Mouse (Mus musculus) cerebellum, adult 8-10 months (tissue): Measurements from ENCODE around the gene Fam129b.

Experiments
- DNase-seq: peaks from one replicate; pipeline ENCODE4 v3.0.0; 2022

The Fam129b gene

GRCm38 (mm10) chr2:32860799-32861198 is 15.1 kb upstream of the Fam129b start:
- no peak for DNase-seq

DNA sequence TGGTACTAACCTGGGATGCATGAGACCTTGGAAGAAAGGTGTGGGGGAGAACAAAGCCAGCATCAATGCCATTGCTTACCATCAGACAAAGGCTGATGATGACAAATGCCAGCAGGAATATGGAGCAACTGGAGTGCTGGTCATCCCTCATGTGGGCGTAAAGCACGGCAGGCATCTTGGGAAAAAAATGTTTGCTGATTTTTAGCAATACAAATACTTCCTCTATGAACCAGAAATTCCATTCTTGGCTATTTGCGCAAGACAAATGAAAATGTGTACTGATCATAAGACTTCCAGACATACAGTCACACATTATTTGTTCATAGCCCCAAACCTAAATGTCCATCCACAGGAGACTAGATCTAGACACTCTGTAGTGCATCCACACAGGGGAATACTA is 12.6 kb upstream of the Fam129b start:
- DNase-seq, result no peak

- no peak for DNase-seq
Observed at GRCm38 (mm10) chr2:32864755-32865154, 11.2 kb upstream of the Fam129b start.

- DNase-seq, result no peak
Observed at GRCm38 (mm10) chr2:32867354-32867753, 8.6 kb upstream of the Fam129b start.

DNA sequence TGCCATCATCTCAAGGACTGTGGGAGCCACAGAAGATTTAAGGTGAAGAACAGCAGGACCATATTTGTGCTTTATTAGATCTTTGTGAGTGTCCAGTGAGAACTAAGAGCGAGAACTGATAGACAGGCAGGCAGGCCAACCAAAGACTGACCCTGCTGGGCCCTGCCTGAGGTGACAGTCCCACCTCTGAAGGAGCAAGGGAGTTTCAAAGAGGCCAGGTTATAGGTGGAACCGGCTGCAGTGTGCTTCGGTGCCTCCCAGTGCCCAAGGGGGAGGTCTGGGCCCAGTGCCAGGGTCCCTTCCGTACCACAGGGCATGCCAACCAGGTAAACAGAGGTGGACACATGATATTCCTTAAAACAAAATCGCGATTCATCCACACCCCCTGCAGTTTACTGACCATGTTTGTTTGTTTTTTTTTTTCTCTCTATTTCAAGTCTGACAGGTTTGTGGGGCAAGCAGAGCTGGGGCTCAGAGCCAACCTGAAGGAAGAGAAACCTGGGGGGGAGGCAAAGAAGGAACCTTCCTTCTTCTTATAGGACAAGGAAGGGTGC is 6.1 kb upstream of the Fam129b start:
- DNase-seq, result no peak

DNA sequence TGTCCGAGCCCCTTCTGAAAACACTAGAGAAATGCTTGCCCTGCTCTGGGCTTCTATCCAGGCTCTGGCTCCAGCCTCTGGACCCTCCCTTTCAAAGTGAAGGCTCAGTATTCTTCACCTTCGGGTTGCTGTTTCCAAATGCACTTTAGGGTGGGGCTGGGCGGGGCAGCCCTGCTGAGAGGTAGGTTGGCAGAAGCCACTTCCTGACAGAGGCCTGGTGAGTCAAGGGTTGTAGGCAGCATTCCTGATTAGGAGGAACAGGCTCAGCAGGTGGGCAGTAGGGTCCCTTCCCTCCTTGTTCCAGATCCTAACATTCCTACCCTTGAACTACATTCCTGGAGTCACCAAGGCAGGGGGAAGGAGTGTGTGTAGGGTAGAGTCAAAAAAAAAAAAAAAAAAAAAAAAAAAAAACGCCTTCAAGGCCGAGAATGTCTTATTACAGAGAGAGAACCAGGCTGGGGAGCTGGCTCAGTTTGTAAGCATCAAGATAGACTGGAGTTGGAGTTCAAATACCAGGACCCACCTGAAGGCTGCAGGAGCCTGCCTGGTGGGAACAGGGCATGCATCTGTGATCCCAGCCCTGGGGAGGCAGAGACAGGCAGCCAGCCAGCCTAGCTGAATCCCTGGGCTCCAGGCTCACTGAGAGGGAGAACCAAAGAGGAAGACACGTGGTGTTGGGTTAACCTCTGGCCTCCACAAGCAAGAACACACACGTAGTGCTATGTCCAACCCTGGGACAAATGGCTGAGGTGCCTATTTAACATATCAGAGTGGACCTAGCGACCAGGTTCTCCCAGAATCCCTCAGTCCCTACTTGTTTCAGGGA is 5.4 kb upstream of the Fam129b start:
- DNase-seq, result no peak

- no peak for DNase-seq
Observed at GRCm38 (mm10) chr2:32874070-32874469, 1.8 kb upstream of the Fam129b start.

- no peak for DNase-seq
Observed at GRCm38 (mm10) chr2:32874951-32875674, 801 bp upstream of the Fam129b start.

DNA sequence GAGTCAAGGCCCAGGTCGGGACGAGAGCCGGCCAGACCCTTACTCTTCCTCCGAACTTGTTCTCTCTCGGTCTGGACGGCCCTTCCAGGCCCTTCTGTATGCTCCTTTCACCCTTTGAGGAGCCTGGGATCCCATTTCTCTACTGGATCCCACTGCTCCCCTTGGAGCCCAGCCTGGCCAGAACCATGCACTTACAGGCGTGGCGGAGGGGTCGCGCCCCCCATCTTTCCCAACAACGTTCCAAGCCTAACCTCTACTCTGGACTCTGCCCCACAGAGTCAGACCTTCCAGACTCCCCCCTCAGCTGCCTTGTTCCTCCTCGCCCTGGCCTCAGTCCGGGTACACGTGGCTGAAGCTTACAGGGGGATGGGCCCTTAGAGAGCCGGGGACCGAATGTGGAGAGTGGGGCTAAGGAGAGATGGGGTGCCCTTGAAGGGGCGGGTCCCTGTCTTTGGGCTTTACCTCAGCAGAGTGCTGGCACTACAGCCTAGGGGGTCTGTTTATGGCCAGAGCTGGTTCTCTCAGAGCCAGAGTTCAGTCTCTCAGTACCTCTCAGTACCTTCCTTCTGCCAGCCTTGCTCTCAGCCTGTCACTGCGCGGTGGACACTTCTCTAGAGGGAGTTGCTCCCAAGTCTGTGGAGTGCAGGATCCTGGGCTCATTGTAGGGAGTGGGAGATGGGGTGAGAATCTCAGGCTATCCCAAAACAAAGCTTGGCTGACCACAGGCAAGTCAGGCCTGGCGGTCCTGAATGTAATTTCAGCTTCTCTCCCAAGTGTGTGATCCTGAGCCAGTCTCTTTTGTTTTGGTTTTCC is 782 bp downstream of the Fam129b start:
- no peak for DNase-seq

DNA sequence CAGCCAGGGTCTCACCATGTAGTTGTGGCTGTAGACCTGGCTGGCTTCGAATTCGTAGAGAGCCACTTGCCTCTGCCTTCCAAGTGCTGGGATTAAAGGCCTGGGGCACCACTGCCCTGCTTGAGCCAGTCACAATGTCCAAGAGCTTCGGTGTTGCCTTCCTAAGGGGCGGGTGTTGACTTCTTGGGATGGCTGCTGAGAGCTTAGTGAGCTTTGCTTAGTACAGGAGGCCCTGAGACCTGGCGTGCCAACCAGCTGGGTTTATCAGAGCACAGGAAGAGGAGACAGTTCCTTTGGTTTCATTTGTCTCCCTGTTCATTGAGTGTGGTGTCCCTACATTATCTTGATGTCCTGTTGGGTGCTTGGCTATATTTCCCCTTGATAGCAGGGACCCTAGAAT is 1.4 kb downstream of the Fam129b start:
- DNase-seq, result no peak

GRCm38 (mm10) chr2:32877761-32878393 is 2.0 kb downstream of the Fam129b start:
- no peak for DNase-seq

DNA sequence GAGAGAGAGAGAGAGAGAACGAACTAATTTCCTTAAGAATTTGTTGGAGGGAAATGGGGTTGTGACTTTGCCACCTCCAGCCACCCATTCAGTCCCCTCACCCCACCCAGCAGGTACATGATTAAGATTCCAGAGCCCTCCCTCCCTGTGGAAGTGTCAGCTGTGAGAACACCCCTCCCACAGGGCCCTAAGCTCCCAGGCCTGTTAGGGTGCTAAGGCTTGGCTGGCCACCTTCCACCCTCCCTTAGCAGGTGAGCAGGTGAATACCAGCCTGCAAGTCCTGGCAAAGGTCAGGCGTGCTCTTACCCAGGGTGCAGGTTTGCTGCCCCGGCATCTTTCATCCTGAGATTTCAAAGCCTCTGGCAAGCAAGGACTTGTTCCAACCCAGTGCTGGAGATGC is 2.5 kb downstream of the Fam129b start:
- DNase-seq, result no peak

DNA sequence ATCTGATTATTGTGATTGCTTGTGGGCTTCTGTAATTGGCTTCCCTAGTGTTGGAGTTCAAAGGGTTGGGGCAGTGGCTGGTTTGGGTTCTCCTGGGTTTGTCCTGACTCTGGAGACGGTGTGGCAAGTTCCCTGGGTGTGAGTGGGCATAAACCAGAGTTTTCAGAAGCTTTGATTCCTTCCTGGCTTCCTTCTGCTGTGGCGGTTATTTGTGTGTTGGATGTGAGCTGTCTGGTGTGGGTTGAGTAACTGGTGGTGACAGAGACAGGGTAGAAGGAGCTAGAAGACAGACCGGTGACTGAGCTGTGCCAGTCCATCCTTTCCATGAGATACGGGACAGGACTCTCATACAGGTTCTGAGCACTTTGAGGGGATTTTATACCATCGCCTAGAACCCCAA is 3.7 kb downstream of the Fam129b start:
- no peak for DNase-seq

DNA sequence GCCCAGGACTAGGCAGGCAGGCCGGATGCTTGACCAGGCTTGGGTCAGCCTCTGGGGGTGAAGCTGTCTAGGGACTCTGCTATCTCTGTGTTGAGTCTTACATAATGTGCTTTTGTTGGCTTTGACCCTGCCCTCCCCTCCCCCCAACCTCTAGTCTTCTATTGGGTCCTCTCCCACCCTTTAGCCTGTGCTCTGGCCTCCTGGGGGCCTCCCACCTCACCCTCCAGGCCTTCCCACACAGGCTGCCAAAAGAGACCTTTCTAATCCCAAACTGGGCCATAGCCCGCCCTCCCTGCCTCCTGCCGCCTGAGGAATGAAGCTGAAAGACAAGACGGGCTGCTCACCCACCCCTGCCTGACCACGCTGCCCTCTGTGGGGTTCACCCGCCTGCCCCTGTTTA is 5.1 kb downstream of the Fam129b start:
- DNase-seq, result no peak

- no peak for DNase-seq
Observed at GRCm38 (mm10) chr2:32881723-32882122, 5.8 kb downstream of the Fam129b start.

DNA sequence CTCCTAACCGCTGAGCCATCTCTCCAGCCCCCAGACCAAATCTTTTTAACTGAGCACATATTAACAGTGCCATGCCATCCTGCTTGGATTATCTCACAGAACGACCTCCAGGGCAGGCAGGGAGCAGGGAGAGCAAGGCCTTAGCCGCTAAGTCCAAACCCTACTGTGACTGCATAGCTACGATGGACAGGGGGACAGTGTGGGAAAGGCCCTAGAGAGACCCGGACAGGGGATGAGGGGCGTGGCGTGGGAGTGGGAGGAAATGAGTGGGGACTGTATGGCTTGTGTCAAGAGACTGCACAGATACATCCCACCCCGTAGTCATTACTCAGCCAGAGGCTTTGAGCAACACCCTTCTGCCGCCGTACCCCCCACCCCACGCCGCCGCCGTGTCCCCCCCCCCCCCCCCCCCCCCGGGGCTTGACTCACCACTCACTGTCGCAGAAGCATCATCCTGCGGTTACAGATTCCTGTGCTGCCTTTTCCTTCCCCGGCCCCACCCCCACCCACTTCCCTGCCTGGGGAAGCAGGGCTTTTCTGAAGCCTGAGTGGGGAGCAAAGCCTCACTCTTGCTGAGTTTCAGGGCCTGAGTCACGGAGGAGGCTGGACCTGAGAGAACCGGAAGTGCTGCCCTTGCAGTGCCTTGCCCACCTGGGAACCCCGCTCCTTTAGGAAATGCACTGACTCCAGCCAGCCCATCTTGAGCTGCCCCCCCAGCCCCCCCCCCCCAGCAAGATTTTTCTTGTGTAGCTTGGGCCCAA is 6.5 kb downstream of the Fam129b start:
- no peak for DNase-seq

- DNase-seq, result no peak
Observed at GRCm38 (mm10) chr2:32884745-32885144, 8.8 kb downstream of the Fam129b start.

DNA sequence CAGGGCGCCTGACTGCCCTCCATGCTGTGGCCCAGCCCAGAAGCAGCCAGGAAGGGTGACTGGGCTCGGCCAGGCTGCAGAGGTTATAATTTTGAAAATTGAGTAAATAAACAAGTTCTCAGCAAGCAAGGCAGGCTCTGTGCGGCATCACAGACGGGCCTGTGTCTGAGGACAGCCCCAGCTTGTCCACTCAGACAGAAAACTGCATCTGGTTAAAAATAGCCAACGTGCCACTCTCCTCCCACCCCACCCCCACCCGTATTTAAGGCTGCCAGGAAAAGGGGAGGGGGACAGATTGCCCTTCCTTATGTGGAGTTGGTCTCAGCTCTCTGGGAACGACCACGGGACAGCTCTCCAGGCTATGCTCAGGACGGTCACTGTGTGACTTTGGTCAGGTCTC is 12.1 kb downstream of the Fam129b start:
- DNase-seq, result no peak

- no peak for DNase-seq
Observed at GRCm38 (mm10) chr2:32888551-32888950, 12.6 kb downstream of the Fam129b start.

- no peak for DNase-seq
Observed at GRCm38 (mm10) chr2:32890280-32890679, 14.4 kb downstream of the Fam129b start.

- no peak for DNase-seq
Observed at GRCm38 (mm10) chr2:32891278-32891677, 15.4 kb downstream of the Fam129b start.

DNA sequence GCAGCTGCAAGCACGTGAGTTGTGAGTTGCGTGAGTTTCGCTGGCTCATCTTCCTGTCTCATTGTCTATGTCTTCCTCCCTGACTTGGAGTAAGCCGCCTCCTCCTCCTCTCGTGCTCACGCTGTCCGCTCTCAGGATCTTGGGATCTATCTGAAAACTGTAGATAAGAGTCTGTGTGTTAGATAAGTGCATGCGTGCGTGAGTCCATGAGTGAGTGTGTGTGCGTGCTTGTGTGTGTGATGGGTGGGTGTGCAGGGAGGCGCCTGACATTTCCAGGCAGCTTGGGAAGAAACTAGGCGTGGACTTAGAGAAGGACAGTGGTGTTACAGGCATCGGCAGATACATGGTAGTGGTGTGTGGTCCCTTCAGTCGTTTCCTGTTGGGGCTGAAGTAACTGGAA is 16.6 kb downstream of the Fam129b start:
- no peak for DNase-seq
